Mouse (Mus musculus): ENCODE measurements around the gene Angptl6. TPM values are rescaled to one million over a fixed set of nuclear protein-coding genes. Genes with fewer than 3 reads are reported as not detected.

Gene Angptl6
- polyA plus RNA-seq (2012; rRNA removed): 2.7 and 3.8 TPM in 2 replicates

GRCm38 (mm10) chr9:20879097-20879792 is at the start of gene Angptl6:
Gene Angptl6, minus strand, starts transcription at chr9:20879727.
- Histone ChIP-seq H3K27ac (ENCODE audit: insufficient read depth, low read length) (peak within 1 kb of the TSS; percentile 91), H3K36me3 (ENCODE audit: control insufficient read depth, insufficient read depth, low read length) (no peaks in the 10 kb centered on the region; the same call in 1 of the 2 replicates), H3K27me3 (ENCODE audit: control insufficient read depth, insufficient read depth, low read length) (no peaks in the 10 kb centered on the region), H3K4me1 (ENCODE audit: control insufficient read depth, insufficient read depth, insufficient read length) (0 out of 2 replicates have a peak, but pooled peaks cover 4% of the 10 kb centered on the region), H3K4me3 (ENCODE audit: extremely low read depth, insufficient read depth, insufficient read length) (peak within 1 kb of the TSS; percentile 61)
- TF ChIP-seq CTCF (IDR thresholded peaks at IDR 0.05; ENCODE audit: extremely low read depth, insufficient read depth, insufficient read length, insufficient replicate concordance): no peak
- TF ChIP-seq POLR2A (IDR thresholded peaks at IDR 0.05; ENCODE audit: low read depth, low read length): no peak
- no peak for DNase-seq (ENCODE audit: low read depth in 1 of 2, low spot score in 2 of 2)
- 86% methylated on average over 13 of the region's 13 CpGs for WGBS

- Histone ChIP-seq H3K4me1 (ENCODE audit: control insufficient read depth, insufficient read depth, insufficient read length) (no peaks in the 10 kb centered on the region), H3K27ac (ENCODE audit: insufficient read depth, low read length) (no peak overlapping the region), H3K27me3 (ENCODE audit: control insufficient read depth, insufficient read depth, low read length) (no peaks in the 10 kb centered on the region), H3K36me3 (ENCODE audit: control insufficient read depth, insufficient read depth, low read length) (peaks cover 62% of the 10 kb centered on the region), H3K4me3 (ENCODE audit: extremely low read depth, insufficient read depth, insufficient read length) (no peak overlapping the region)
- DNase-seq (ENCODE audit: low read depth in 1 of 2, low spot score in 2 of 2): no peak
- TF ChIP-seq CTCF (IDR thresholded peaks at IDR 0.05; ENCODE audit: extremely low read depth, insufficient read depth, insufficient read length, insufficient replicate concordance): no peak
- TF ChIP-seq POLR2A (IDR thresholded peaks at IDR 0.05; ENCODE audit: low read depth, low read length): no peak
- 73% methylated on average over 3 of the region's 3 CpGs for WGBS
These were observed 43.7 kb upstream of the Angptl6 start for GRCm38 (mm10) chr9:20923258-20923657.

- Histone ChIP-seq H3K36me3 (ENCODE audit: control insufficient read depth, insufficient read depth, low read length) (peaks cover 61% of the 10 kb centered on the region), H3K27ac (ENCODE audit: insufficient read depth, low read length) (no peak overlapping the region), H3K4me1 (ENCODE audit: control insufficient read depth, insufficient read depth, insufficient read length) (no peaks in the 10 kb centered on the region), H3K4me3 (ENCODE audit: extremely low read depth, insufficient read depth, insufficient read length) (no peak overlapping the region), H3K27me3 (ENCODE audit: control insufficient read depth, insufficient read depth, low read length) (no peaks in the 10 kb centered on the region)
- peak; percentile 15 to 26 for DNase-seq (ENCODE audit: low read depth in 1 of 2, low spot score in 2 of 2)
- TF ChIP-seq CTCF (IDR thresholded peaks at IDR 0.05; ENCODE audit: extremely low read depth, insufficient read depth, insufficient read length, insufficient replicate concordance): peak; percentile 31; the same call in 1 of the 2 replicates
- TF ChIP-seq POLR2A (IDR thresholded peaks at IDR 0.05; ENCODE audit: low read depth, low read length): no peak
- WGBS: 76% methylated on average over 4 of the region's 4 CpGs
These were observed 36.6 kb upstream of the Angptl6 start for GRCm38 (mm10) chr9:20916160-20916559.

- H3K4me3 ChIP-seq (ENCODE audit: extremely low read depth, insufficient read depth, insufficient read length): no peak overlapping the region
- no peaks in the 10 kb centered on the region for H3K4me1 ChIP-seq (ENCODE audit: control insufficient read depth, insufficient read depth, insufficient read length)
- no peaks in the 10 kb centered on the region for H3K27me3 ChIP-seq (ENCODE audit: control insufficient read depth, insufficient read depth, low read length)
- no peak for DNase-seq (ENCODE audit: low read depth in 1 of 2, low spot score in 2 of 2)
- 94% methylated on average over 9 of the region's 9 CpGs for WGBS
- no peak for TF ChIP-seq CTCF (IDR thresholded peaks at IDR 0.05; ENCODE audit: extremely low read depth, insufficient read depth, insufficient read length, insufficient replicate concordance)
- TF ChIP-seq POLR2A (IDR thresholded peaks at IDR 0.05; ENCODE audit: low read depth, low read length): no peak
- no peak overlapping the region for H3K27ac ChIP-seq (ENCODE audit: insufficient read depth, low read length)
- peaks cover 73% of the 10 kb centered on the region for H3K36me3 ChIP-seq (ENCODE audit: control insufficient read depth, insufficient read depth, low read length)
These were observed 30.4 kb upstream of the Angptl6 start for GRCm38 (mm10) chr9:20909948-20910347.

- Histone ChIP-seq H3K4me1 (ENCODE audit: control insufficient read depth, insufficient read depth, insufficient read length) (peaks cover 5% of the 10 kb centered on the region; the same call in 1 of the 2 replicates), H3K4me3 (ENCODE audit: extremely low read depth, insufficient read depth, insufficient read length) (no peak overlapping the region), H3K27me3 (ENCODE audit: control insufficient read depth, insufficient read depth, low read length) (no peaks in the 10 kb centered on the region), H3K36me3 (ENCODE audit: control insufficient read depth, insufficient read depth, low read length) (peaks cover 9% of the 10 kb centered on the region), H3K27ac (ENCODE audit: insufficient read depth, low read length) (no peak overlapping the region)
- DNase-seq (ENCODE audit: low read depth in 1 of 2, low spot score in 2 of 2): no peak
- 46% methylated on average over 6 of the region's 6 CpGs for WGBS
- TF ChIP-seq CTCF (IDR thresholded peaks at IDR 0.05; ENCODE audit: extremely low read depth, insufficient read depth, insufficient read length, insufficient replicate concordance) (no peak), POLR2A (IDR thresholded peaks at IDR 0.05; ENCODE audit: low read depth, low read length) (no peak)
These were observed 22.6 kb upstream of the Angptl6 start for GRCm38 (mm10) chr9:20902174-20902491.

GRCm38 (mm10) chr9:20901466-20902173 is 22.1 kb upstream of the Angptl6 start:
- DNase-seq (ENCODE audit: low read depth in 1 of 2, low spot score in 2 of 2): peak; percentile 23 to 38
- TF ChIP-seq POLR2A (IDR thresholded peaks at IDR 0.05; ENCODE audit: low read depth, low read length) (no peak), CTCF (IDR thresholded peaks at IDR 0.05; ENCODE audit: extremely low read depth, insufficient read depth, insufficient read length, insufficient replicate concordance) (peak; percentile 64; the same call in 1 of the 2 replicates)
- WGBS: 13% methylated on average over 13 of the region's 13 CpGs
- no peak overlapping the region for H3K4me3 ChIP-seq (ENCODE audit: extremely low read depth, insufficient read depth, insufficient read length)
- H3K4me1 ChIP-seq (ENCODE audit: control insufficient read depth, insufficient read depth, insufficient read length): peaks cover 5% of the 10 kb centered on the region; the same call in 1 of the 2 replicates
- H3K36me3 ChIP-seq (ENCODE audit: control insufficient read depth, insufficient read depth, low read length): peaks cover 5% of the 10 kb centered on the region
- no peaks in the 10 kb centered on the region for H3K27me3 ChIP-seq (ENCODE audit: control insufficient read depth, insufficient read depth, low read length)
- no peak overlapping the region for H3K27ac ChIP-seq (ENCODE audit: insufficient read depth, low read length)
